Mouse (Mus musculus): ENCODE data around the gene Rngtt. TPM values are rescaled to one million over a fixed set of nuclear protein-coding genes. Genes with fewer than 3 reads are reported as not detected.

Rngtt gene
- total RNA-seq, 2 experiments from 2014 or later, result 11.2 to 12.1 TPM

Small RNAs within 50 kb of the gene (microRNA-seq; reads per million reads assigned to microRNA genes)
- 0 to 0.27 reads per million in 2 experiments for gene Mir8118

Other genes with a start within 250 kb of the Rngtt start
- 1 to 10 TPM; 1.0 to 1.3 TPM for gene Gabrr2, start 247.3 kb upstream of the Rngtt start, total RNA-seq (2021)
- under 1 TPM; 0.49 to 0.67 TPM for gene Gabrr1, start 177.8 kb upstream of the Rngtt start, total RNA-seq (2021)
- gene Pm20d2, start 120.6 kb upstream of the Rngtt start, total RNA-seq (2021), result 10 to 100 TPM; 29.3 to 30.2 TPM
- not detected for gene Srsf12, start 101.3 kb upstream of the Rngtt start, total RNA-seq (2021)
- 100 to 1,000 TPM; 133 to 143 TPM for gene Pnrc1, start 20.1 kb upstream of the Rngtt start, total RNA-seq (2021)

Measured in heart, postnatal 14 days (tissue).